Mouse (Mus musculus): ENCODE results near the gene Tmem141.

The Tmem141 gene

GRCm38 (mm10) chr2:25607761-25608622 is 13.8 kb downstream of the Tmem141 start, which contains the start of gene Rabl6:
Gene Rabl6 (minus strand): TSS chr2:25608521.
- peak; percentile 87 for DNase-seq (ENCODE audit: low spot score)

- no peak for DNase-seq (ENCODE audit: low spot score)
These were observed 19.3 kb downstream of the Tmem141 start for GRCm38 (mm10) chr2:25602526-25602925.

GRCm38 (mm10) chr2:25600037-25600436 is 21.8 kb downstream of the Tmem141 start:
- DNase-seq (ENCODE audit: low spot score), result peak; percentile 57

- no peak for DNase-seq (ENCODE audit: low spot score)
These were observed 23.1 kb downstream of the Tmem141 start for GRCm38 (mm10) chr2:25598749-25599148.

GRCm38 (mm10) chr2:25596765-25597510 is 24.9 kb downstream of the Tmem141 start:
- DNase-seq (ENCODE audit: low spot score), result no peak

GRCm38 (mm10) chr2:25591863-25592262 is 29.9 kb downstream of the Tmem141 start:
- no peak for DNase-seq (ENCODE audit: low spot score)

- no peak for DNase-seq (ENCODE audit: low spot score)
These were observed 33.4 kb downstream of the Tmem141 start for GRCm38 (mm10) chr2:25588227-25588907.

GRCm38 (mm10) chr2:25587290-25587689 is 34.5 kb downstream of the Tmem141 start:
- DNase-seq (ENCODE audit: low spot score), result no peak

- DNase-seq (ENCODE audit: low spot score), result no peak
These were observed 36.2 kb downstream of the Tmem141 start for GRCm38 (mm10) chr2:25585601-25586000.

GRCm38 (mm10) chr2:25584856-25585255 is 36.9 kb downstream of the Tmem141 start:
- DNase-seq (ENCODE audit: low spot score), result no peak

- DNase-seq (ENCODE audit: low spot score), result no peak
These were observed 37.7 kb downstream of the Tmem141 start for GRCm38 (mm10) chr2:25584152-25584551.

- no peak for DNase-seq (ENCODE audit: low spot score)
These were observed 38.2 kb downstream of the Tmem141 start for GRCm38 (mm10) chr2:25583571-25583970.

GRCm38 (mm10) chr2:25583120-25583481 is 38.7 kb downstream of the Tmem141 start:
- DNase-seq (ENCODE audit: low spot score), result no peak

GRCm38 (mm10) chr2:25582466-25583119 is 39.2 kb downstream of the Tmem141 start:
- no peak for DNase-seq (ENCODE audit: low spot score)

- DNase-seq (ENCODE audit: low spot score), result no peak
These were observed 39.9 kb downstream of the Tmem141 start for GRCm38 (mm10) chr2:25581901-25582301.

GRCm38 (mm10) chr2:25581294-25581864 is 40.4 kb downstream of the Tmem141 start, which contains the start of gene Ajm1:
Gene Ajm1 (minus strand): TSS chr2:25581757.
- DNase-seq (ENCODE audit: low spot score), result peak; percentile 69

- no peak for DNase-seq (ENCODE audit: low spot score)
These were observed 41.1 kb downstream of the Tmem141 start for GRCm38 (mm10) chr2:25580621-25581101.

GRCm38 (mm10) chr2:25579737-25580460 is 41.9 kb downstream of the Tmem141 start:
- DNase-seq (ENCODE audit: low spot score), result no peak

GRCm38 (mm10) chr2:25578796-25579736 is 42.7 kb downstream of the Tmem141 start:
- no peak for DNase-seq (ENCODE audit: low spot score)
